Mouse (Mus musculus): Measurements from ENCODE around the gene Aars2.

Aars2 gene

GRCm38 (mm10) chr17:45544001-45544872 is 37.6 kb downstream of the Aars2 start:
- peak; percentile 75 for DNase-seq

GRCm38 (mm10) chr17:45544873-45545277 is 38.2 kb downstream of the Aars2 start:
- peak; percentile 61 for DNase-seq

- DNase-seq = peak; percentile 63
These were observed 38.8 kb downstream of the Aars2 start for GRCm38 (mm10) chr17:45545278-45545961.

- DNase-seq = peak; percentile 80
These were observed 40.3 kb downstream of the Aars2 start for GRCm38 (mm10) chr17:45546941-45547340.

- DNase-seq = peak; percentile 84
These were observed 41.0 kb downstream of the Aars2 start for GRCm38 (mm10) chr17:45547461-45548190.

- DNase-seq = peak; percentile 90
These were observed 42.2 kb downstream of the Aars2 start for GRCm38 (mm10) chr17:45548541-45549512.

GRCm38 (mm10) chr17:45549617-45550181 is 43.1 kb downstream of the Aars2 start, which contains the start of gene Tmem151b:
Gene Tmem151b, minus strand, starts transcription at chr17:45549677.
- peak; percentile 81 for DNase-seq

GRCm38 (mm10) chr17:45550253-45550652 is 43.6 kb downstream of the Aars2 start:
- peak; percentile 69 for DNase-seq

GRCm38 (mm10) chr17:45551249-45551796 is 44.7 kb downstream of the Aars2 start:
- DNase-seq = no peak

GRCm38 (mm10) chr17:45551816-45552451 is 45.3 kb downstream of the Aars2 start:
- DNase-seq = peak; percentile 94

GRCm38 (mm10) chr17:45553065-45553464 is 46.4 kb downstream of the Aars2 start:
- no peak for DNase-seq

- DNase-seq = peak; percentile 44
These were observed 47.8 kb downstream of the Aars2 start for GRCm38 (mm10) chr17:45554420-45554819.

GRCm38 (mm10) chr17:45555452-45556106 is 48.9 kb downstream of the Aars2 start, which contains the start of gene Nfkbie:
Gene Nfkbie, plus strand, starts transcription at chr17:45555703.
- DNase-seq = peak; percentile 93

- peak; percentile 55 for DNase-seq
These were observed 49.5 kb downstream of the Aars2 start for GRCm38 (mm10) chr17:45556107-45556489.

- no peak for DNase-seq
These were observed 50.0 kb downstream of the Aars2 start for GRCm38 (mm10) chr17:45556514-45557245.

- no peak for DNase-seq
These were observed 50.7 kb downstream of the Aars2 start for GRCm38 (mm10) chr17:45557246-45557824.

- peak; percentile 55 for DNase-seq
These were observed 51.6 kb downstream of the Aars2 start for GRCm38 (mm10) chr17:45557998-45558862.

Measured in cerebellum, adult 9-10 months (tissue).